Mouse (Mus musculus) megakaryocyte, embryonic 14.5 days (primary cell): ENCODE measurements around the gene Gm20388.

ENCODE experiments used
- FLI1 ChIP-seq: IDR thresholded peaks from 2 replicates; pipeline ENCODE4 v1.6.1; 2012; ENCODE audit warnings: low read length, inconsistent platforms, mixed read lengths
- GATA1 ChIP-seq: IDR thresholded peaks from 3 replicates; pipeline ENCODE4 v1.6.1; 2012; ENCODE audit warnings: mixed read lengths, low read length, inconsistent platforms, borderline replicate concordance

- no peak for TF ChIP-seq GATA1
- no peak for TF ChIP-seq FLI1
Measured at GRCm38 (mm10) chr8:121126191-121126590, 1215.5 kb downstream of the Gm20388 start.
